Mouse (Mus musculus) olfactory bulb, adult 2 months (tissue): ENCODE data around the gene Kcnq4. TPM values are rescaled to one million over a fixed set of nuclear protein-coding genes. Genes with fewer than 3 reads are reported as not detected.

Source experiments
- H3K27ac ChIP-seq: fragments of 200-500 bp; 2 replicates; pipeline ENCODE4 v1.5.1; 2012; ENCODE audit warnings: low read depth, low read length; ENCODE audit not compliant: insufficient read depth
- H3K4me1 ChIP-seq: fragments of 200-500 bp; 2 replicates; pipeline ENCODE4 v1.6.1; 2012; ENCODE audit warnings: low read length; ENCODE audit not compliant: control insufficient read depth, insufficient read depth
- H3K4me3 ChIP-seq: fragments of 200-500 bp; 2 replicates; pipeline ENCODE4 v1.5.1; 2012; ENCODE audit warnings: mild to moderate bottlenecking, low read depth, low read length, moderate library complexity; ENCODE audit not compliant: insufficient read depth
- CTCF ChIP-seq: fragments of 200-500 bp; IDR thresholded peaks from 2 replicates; pipeline ENCODE4 v1.5.1; 2012; ENCODE audit warnings: low read depth, mild to moderate bottlenecking, low read length, moderate library complexity; ENCODE audit not compliant: insufficient read depth
- POLR2A ChIP-seq: fragments of 200-500 bp; IDR thresholded peaks from 2 replicates; pipeline ENCODE4 v1.6.1; 2012; ENCODE audit warnings: mild to moderate bottlenecking, low read depth, low read length, moderate library complexity; ENCODE audit not compliant: insufficient read depth
- WGBS: fragments of 180-500 bp; shearing (Covaris S2); methylation state at CpG from one replicate; pipeline ENCODE4 v1.1.7; 2018; 5-methylcytosine and 5-hydroxymethylcytosine counted together
- polyA plus RNA-seq: library from polyadenylated mRNA; stranded (reverse); fragments of >200 nt; gene quantifications from 2 replicates; pipeline ENCODE4 v1.2.4, GENCODE M21; 2012; ENCODE audit warnings: low replicate concordance; ENCODE audit not compliant: missing spikeins, insufficient read depth, insufficient read length

The Kcnq4 gene
- polyA plus RNA-seq, 1 experiment = not detected

DNA sequence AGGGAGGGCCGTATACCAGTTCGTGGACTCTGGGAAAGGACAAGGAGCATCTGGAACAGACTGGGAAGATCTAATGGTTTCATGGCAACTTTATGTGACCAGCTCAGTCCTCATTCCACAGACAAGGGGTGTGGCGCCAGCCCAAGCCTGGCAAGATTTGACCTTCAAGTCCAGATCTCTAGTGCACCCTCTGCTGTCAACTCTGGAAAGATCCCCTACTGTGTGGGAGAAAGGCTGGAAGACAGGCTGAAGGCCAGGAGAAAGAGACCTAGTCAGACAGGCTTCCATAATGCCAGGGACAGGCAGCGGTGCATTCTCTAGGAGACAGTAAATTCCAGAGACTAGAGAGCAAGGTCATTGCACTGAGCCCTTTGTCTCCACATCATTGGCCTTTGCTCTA lies 79.9 kb downstream of the Kcnq4 start:
- WGBS = 96% methylated on average over 4 of the region's 4 CpGs
- Histone ChIP-seq H3K27ac (no peak overlapping the region), H3K4me1 (peaks cover 15% of the 10 kb centered on the region; the same call in 1 of the 2 replicates), H3K4me3 (no peak overlapping the region)
- TF ChIP-seq CTCF = no peak
- TF ChIP-seq POLR2A = no peak

DNA sequence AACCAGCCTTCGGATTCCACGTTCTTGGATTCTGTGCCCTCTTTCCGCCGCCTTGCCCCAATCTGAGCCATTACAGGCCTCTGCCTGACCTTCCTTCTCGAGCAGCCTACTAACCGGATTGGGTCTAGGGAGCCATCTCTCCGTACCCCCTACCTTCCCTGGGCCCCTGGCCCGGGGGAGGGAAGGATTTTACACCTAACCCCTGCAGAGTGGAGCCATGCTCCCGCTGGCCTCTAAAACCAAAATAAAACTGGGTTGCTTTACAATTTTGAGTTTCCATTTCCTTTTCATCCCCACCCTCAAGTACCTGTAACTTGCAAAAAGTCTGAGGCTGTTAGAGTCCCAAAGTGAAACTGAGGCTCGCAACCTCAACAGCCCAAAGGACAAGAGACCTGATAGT lies 80.9 kb downstream of the Kcnq4 start:
- Histone ChIP-seq H3K4me1 (peaks cover 15% of the 10 kb centered on the region; the same call in 1 of the 2 replicates), H3K4me3 (peak overlapping the region; percentile 55), H3K27ac (no peak overlapping the region)
- TF ChIP-seq POLR2A = no peak
- no peak for TF ChIP-seq CTCF
- WGBS = 61% methylated on average over 10 of the region's 10 CpGs

DNA sequence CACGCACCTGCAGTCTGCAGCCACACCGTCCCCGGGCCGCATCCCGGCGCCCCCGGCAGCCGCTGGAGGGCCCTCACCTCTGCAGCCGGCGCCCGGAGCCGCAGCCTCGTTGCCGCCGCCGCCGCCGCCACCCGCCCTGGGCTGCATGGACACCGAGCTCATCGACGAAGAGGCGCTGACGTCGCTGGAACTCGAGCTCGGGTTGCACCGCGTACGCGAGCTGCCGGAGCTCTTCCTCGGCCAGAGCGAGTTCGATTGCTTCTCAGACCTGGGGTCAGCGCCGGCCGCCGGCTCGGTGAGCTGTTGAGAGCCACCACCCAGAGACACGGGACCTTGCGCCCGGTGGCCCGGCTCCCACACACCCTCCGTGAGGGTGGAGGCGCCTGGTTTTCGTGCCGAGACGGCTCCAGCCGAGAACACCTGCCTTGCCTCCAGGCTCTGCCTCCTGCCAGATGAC lies 81.3 kb downstream of the Kcnq4 start:
- Histone ChIP-seq H3K4me1 (peaks cover 15% of the 10 kb centered on the region; the same call in 1 of the 2 replicates), H3K4me3 (peak overlapping the region; percentile 55), H3K27ac (no peak overlapping the region)
- WGBS = 2% methylated on average over 50 of the region's 50 CpGs
- TF ChIP-seq POLR2A = no peak
- no peak for TF ChIP-seq CTCF

DNA sequence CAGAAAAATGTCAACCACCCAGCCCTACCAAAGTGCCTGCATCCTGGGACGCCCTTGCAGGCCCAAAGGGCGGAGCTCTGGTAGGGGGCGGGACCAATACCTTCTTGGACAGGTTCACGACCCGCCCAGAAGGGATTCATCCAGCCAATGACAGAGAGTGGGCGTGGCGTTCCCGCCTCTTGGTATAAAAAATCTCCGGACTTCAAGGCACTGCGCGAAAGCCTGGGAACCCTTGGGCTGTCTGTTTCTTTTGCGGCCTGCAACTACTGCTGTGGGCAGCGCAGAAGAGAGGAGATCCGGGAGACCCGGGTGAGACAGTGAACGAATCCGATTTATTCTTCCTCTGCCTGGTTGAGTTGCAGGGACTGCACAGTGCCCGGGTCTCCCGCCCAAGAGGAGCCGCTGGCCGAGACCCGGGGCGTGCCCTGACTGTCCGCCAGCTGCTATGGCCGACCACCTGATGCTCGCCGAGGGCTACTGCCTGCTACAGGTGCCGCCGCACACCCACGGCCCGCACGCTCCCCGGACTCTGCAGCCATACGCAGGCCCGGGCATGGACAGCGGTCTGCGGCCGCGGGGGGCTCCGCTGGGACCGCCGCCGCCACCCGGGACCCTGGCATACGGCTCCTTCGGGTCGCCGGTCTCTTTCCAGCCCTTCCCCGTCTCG lies 81.9 kb downstream of the Kcnq4 start, which contains the start of gene Cited4:
Cited4 (plus strand) TSS at position 215 of the 667 bp plus-strand sequence.
- 3% methylated on average over 40 of the region's 50 CpGs for WGBS
- Histone ChIP-seq H3K4me1 (peaks cover 15% of the 10 kb centered on the region; the same call in 1 of the 2 replicates), H3K4me3 (peak within 1 kb of the TSS; percentile 55), H3K27ac (no peak within 1 kb of the TSS)
- TF ChIP-seq CTCF (no peak), POLR2A (peak; percentile 46; the same call in 1 of the 2 replicates)

DNA sequence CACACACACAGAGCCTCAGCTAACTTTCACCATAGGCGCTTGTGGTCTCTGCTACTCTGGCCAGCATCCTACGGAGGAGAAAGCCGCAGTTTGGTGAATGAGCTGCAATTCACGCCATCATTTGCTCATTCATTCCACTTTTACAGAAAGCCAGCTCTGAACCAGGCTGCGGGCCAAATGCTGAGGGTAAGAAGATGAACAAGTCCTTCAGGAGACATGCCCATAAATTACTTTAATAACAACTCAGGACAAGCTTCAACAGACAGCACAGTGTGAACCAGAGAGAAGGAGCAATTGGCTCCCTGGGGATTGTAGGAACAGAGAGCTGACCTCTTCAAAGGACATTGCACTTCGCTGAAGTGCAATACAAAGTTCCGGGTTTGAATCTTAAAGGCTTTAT lies 82.6 kb downstream of the Kcnq4 start:
- WGBS = 65% methylated on average over 7 of the region's 7 CpGs
- TF ChIP-seq POLR2A (no peak), CTCF (no peak)
- H3K27ac ChIP-seq = no peak overlapping the region
- H3K4me3 ChIP-seq = no peak overlapping the region
- H3K4me1 ChIP-seq = peaks cover 15% of the 10 kb centered on the region; the same call in 1 of the 2 replicates

DNA sequence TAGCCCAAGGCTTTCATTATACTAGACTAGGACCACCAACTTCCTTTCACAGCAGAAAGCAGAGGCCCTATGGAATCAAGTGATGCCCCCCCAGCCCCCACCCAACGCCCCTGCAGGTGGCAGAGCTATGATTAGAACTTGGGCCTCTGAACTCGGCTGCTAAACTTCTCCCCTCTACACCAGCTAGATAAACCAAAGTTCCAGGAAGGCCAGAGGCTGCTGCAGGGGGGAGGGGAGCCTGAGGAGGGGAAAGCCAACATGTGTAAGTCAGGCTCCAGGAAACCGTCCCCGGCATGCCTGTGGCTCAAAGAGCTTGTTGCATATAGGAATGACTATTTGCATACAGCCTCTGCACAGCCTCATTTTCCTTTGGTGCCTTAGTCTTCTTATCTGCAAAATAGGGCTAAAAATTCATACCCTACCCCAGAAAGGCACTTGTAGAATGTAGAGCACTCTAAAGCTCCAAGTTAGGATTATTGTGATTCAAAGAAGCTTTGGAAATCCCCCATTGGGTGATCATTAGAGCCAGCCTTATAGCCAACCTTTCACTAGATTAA lies 83.2 kb downstream of the Kcnq4 start:
- Histone ChIP-seq H3K4me3 (no peak overlapping the region), H3K4me1 (peaks cover 15% of the 10 kb centered on the region; the same call in 1 of the 2 replicates), H3K27ac (no peak overlapping the region)
- TF ChIP-seq CTCF = no peak
- TF ChIP-seq POLR2A = no peak
- 79% methylated on average over 4 of the region's 4 CpGs for WGBS

DNA sequence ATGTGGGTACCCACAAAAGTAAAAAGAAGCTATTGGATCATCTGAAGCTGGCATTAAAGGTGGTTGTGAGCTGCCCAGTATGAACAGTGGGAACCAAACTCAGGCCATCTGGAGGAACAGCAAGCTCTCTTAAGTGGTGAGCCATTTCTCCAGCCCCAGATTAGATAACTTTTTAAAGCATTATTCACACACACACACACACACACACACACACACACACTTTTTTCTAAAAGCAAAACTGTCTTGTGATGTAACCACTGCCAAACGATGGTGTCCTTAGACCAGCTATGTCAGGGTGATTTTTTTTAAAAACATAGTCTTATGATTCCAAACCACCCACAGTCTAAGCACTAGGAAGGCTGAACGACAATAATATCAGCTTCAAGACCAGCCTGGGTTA lies 83.8 kb downstream of the Kcnq4 start:
- Histone ChIP-seq H3K4me3 (no peak overlapping the region), H3K4me1 (peaks cover 15% of the 10 kb centered on the region; the same call in 1 of the 2 replicates), H3K27ac (no peak overlapping the region)
- TF ChIP-seq POLR2A (no peak), CTCF (no peak)
- 66% methylated on average over 2 of the region's 2 CpGs for WGBS

DNA sequence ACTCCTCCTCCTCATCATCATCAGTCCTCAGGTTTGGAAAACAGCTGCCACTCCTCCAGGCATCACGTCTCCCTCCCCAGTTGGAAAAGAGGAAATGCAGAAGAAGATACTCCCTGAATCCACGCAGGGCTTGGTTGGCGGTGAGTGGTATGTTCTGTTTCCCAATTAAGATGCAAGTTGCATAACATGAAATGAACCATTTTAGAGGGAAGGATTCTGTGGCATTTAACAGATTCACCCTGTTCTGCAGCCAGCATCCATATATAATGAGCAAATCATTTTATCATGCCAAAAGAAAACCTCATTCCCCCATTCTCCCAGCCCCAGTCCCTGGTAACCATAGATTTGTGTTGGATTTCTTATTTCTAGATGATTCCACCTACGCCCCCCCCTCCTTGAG lies 87.9 kb downstream of the Kcnq4 start:
- TF ChIP-seq CTCF (no peak), POLR2A (no peak)
- WGBS = 69% methylated on average over 4 of the region's 4 CpGs
- no peak overlapping the region for H3K4me3 ChIP-seq
- no peak overlapping the region for H3K27ac ChIP-seq
- H3K4me1 ChIP-seq = no peaks in the 10 kb centered on the region

DNA sequence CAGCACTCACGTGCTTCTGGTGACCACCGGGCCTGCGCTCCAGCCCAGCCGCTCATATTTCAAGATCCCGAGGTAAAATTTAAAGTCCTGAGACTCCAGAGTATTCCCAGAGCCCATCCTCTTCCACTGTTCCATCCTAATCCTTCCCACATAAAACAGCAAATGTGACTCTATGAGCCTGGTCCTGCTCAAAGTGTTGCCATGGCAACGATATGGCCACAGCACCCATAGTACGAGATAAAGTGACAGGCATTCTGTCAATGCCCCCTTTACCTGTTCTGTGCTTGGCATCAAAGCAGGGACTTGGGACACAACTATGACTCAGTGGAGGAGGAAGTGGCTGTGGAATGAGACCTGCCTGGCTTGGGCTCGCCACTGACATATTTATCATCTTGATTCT lies 92.5 kb downstream of the Kcnq4 start:
- H3K4me1 ChIP-seq = no peaks in the 10 kb centered on the region
- TF ChIP-seq CTCF (no peak), POLR2A (no peak)
- 88% methylated on average over 8 of the region's 8 CpGs for WGBS
- H3K27ac ChIP-seq = no peak overlapping the region
- H3K4me3 ChIP-seq = no peak overlapping the region
